Mouse (Mus musculus) thymus, postnatal 4 days (tissue): Measurements from ENCODE around the gene Cacna1e.

ENCODE experiments used
- DNase-seq: peaks from one replicate; pipeline ENCODE4 v3.0.0; 2021

Cacna1e gene

DNA sequence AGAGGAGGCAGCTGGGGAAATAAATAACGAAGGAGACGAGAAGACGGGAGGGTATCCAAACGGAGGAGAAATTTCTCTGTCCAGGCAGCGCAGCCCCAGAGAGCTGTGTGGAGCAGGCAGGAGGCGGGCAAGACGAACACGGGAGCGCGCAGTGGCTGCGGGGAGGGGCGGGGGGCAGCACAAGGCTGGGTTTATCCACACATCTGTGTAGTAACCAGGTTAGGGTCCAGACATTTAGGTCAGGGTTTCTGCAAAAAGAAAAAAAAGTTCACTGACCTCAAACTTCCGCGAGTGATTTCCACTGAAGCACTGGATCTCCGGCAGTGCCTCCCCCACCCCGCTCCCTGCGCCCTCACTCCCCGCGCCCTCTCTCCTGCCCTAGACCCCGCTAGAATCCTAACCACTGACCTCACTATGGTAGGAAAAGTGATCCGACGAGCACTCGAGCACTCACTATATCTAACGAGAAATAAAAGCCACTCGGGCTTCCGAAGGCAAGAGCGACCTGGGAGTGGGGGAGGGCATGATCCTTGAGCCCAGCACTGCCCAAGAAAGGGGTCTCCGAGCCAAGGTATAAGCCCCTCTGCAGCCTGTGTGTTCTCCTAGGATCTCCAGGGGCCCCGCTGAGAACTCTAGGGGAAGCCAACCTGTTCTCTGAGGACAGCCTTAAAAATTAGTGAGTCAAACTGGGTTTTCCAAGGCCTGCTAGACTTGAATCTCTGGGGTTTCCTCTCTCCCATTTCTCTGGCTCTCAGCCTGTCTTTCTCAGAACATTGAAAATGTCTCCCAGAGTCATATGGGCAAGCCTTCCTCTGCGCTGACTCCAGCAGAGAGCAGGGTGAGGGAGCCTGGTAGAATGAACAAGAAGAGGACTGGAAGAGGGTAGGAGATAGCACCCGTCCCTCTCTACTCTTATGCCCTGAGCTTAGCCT, at the start of gene Cacna1e:
Gene Cacna1e (minus strand): TSS at position 227 of the 932 bp plus-strand sequence.
- DNase-seq, result peak; percentile 19

DNA sequence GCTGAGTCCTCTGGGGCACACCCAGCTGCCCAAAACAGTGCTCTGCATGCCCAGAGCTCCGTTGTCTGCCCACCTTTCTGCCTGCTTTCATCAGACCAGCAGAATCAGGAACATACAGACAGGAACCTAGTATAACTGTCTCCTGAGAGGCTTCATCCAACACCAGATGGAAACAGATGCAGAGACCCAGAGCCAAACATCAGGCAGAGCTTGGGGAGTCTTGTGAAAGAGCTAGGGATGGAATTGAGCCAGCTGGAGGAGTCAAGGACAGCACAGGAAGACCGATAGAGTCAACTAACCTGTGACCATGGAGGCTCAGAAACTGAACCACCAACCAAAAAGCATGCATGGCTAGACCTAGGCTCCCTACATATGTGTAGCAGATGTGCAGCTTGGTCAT, 34.1 kb upstream of the Cacna1e start:
- DNase-seq, result no peak

DNA sequence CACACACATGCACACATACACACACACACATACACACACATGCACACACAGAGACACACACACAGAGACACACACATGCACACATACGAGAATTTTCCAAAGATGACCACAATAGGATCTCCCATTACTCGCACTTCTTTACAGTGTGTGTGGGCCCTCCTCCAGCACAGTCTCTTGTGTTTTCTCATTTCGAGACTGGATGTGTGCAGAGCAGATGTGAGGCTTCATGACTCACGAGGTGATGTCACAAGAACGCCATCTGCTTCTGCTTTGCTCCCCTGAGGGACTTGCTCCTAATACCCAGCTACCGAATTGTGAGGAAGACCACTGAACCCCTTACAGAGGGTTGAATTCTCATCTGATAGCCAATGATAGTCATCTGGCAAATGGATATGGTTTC, 33.1 kb upstream of the Cacna1e start:
- no peak for DNase-seq

DNA sequence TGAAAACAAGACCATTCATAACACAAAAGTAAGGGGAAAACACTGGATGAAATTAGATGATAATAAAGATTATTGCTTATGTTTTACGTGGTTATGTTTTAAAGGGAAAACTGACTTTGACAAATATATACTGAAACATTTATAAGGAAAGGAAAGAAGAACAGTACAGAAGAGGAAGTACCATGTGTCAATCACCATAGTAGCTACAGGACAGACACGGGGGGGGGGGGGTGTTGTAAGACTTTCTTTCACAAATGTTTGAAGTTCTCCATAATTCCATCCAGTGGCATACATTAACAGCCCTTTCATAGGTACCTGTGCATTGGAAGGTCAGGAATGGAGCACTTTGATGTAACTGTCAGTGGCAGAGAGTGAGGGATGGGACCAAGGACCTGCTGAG, 25.3 kb upstream of the Cacna1e start:
- no peak for DNase-seq

DNA sequence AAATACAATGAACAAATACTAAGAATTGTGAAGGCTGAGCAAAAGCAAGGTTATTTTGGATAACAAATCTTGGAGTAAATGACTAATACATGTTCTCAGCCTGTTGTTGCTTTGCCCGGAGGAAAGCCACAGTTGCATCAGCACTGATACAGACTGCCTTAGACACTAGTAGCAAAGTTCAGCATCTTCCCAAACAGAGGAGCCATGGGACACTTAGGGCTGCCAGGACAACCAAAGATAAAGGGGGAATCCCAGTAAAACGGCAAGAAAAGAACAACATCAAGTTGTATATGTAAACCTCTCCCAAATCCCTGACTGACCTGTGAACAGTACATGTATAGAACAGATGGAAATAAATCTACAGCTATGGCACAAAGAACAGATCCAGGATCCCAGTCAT, 13.1 kb upstream of the Cacna1e start:
- DNase-seq, result no peak

DNA sequence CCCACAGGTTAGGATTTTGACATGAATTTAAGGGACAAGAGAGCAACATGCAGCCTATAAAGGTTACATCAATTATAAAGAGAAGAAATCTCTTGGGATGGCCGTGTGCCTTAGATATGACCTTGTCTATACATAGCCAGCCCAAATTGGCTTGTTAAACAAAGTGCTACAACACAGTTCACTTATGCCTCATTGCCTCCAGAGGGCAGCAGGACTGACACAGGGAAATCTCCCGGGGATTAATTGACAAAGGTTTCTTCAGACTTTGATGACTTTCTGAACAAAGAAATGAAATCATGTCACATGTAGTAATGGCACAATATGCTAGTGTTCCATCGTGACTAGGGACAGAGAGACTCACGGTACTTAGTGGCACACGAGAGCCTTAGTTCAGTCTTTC, 5.9 kb upstream of the Cacna1e start:
- no peak for DNase-seq

DNA sequence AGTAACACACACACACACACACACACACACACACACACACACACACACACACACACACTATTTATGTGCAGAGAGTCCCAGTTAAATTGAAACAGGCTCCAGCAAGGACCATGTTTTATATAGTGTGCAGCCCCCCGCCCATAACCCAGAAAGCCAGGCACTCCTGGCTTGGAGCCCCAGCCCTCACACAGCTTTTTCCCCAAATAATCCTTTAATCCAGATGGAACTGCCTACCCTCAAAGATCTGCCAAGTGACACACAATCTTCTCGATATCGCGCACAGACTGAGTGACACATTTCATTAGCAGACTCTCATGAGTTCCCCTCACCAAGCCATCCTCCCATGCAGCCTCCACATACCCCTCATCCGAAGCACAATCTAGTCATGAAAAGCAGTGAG, 4.2 kb upstream of the Cacna1e start:
- DNase-seq, result no peak

DNA sequence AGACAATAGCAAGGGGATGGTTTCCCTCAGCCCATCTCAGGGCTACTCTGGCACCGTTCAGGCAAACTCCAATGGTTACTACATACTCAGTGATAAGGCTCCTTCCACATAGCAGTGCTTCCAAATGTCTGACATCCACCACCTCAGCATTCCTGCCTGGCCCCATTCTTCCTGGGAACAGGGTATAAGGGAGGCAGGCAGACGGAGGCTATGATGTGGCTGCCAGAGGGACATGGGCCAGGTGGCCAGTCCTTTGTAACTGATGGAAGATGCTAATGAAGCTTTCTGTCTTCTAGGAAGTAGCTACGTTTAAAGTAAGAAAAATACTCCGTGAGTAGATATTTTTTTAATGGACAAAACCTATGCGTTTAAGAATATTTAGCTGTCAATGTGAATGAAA, 3.7 kb upstream of the Cacna1e start:
- no peak for DNase-seq

DNA sequence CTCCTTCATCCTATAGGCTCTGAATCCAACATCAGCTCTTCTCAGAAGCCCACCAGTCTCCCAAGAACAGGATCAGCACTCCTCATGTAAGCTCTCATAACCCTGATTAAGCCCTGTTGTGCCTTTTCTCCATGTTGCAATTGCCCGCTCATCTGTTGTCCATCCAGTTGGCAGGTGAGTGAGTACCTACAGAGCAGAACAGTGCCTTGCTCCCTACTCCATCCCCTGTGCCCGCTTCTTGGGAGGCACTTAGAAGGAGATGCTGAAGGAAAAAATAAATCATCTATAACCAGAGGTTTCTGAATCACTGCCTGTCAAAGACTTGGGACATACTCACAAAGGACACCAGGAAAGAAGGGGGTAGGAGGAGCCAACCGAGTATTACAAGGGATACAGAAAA, 3.2 kb upstream of the Cacna1e start:
- DNase-seq, result no peak

DNA sequence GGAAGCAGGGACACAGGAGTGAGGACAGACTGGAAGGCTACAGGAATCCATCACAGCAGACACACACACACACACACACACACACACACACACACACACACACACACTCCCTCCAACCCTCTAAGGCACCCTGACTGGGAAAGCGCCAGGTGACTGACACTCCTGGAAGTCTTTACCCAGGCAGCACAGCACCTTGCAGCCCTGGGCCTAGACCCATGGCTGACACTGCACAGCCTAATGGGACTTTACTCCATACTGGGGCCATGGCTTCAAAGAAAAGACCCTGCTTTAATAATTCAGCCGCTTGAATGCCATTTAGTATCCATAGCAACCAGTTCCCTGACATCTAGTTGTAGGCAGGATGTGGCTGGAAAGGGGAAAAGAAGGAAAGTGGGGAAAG, 2.3 kb upstream of the Cacna1e start:
- no peak for DNase-seq

DNA sequence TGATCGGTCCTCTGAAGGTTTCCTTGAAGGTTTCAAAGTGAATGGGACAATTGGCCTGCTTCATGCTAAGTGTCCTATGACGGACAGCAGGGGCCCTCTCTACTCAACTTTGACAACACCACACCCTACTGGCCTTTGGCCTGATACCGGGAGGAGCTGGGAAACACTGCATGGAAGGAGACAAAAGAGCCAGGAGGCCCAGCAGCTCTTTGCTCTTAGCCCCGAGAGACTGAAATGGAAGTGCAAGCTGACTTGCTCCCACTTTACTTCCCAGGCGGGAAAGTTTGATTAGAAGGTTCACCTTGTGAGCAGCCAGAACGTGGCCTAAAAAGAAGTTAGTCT, 877 bp upstream of the Cacna1e start:
- DNase-seq, result no peak

DNA sequence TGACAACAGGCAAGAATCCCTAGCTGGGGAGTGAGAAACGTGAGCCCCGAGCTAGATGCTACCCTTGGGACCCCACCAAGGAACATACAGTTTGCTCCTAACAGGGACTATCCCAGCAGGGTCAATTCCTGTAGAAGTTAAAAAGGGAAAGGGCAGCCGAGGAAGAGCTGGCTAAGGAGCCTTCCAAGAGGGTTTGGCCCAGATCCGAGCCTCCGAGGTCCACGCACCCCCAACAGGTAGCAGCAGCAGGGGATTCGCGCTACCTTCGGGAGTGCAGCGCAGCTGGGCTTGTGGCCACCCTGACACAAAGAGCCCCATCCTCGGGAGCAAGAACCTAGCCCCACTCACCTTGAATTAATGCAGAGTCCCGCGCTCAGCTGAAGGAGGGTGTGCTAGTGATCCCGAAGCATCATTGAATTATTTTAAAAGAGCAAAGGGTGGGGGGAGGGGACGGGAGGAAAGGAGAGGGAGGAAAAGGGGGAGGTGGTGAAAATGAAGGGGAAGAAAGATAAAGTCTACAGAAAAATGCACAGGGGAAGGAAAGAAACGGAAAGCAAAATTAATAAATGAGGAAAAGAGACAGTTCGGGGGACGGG, 607 bp downstream of the Cacna1e start:
- no peak for DNase-seq

DNA sequence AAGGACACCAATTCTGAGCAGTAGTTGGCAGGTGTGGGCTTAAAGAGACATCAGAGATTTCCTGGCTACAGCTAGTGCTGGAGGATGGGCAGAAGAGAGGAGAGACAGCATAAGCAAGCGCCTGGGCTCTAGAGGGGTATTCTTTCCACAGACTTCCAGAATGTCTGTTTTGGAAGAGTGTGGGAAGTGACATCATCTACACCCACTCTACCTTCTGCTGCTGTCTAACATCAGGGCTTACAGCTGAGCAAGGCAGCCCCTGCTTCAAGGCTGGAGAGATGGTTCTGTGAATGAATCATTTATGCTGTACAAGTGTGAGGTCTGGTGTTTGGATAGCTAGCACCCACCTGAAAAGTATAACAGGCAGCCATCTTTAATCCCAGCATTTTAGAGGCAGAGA, 18.3 kb downstream of the Cacna1e start:
- DNase-seq, result no peak

DNA sequence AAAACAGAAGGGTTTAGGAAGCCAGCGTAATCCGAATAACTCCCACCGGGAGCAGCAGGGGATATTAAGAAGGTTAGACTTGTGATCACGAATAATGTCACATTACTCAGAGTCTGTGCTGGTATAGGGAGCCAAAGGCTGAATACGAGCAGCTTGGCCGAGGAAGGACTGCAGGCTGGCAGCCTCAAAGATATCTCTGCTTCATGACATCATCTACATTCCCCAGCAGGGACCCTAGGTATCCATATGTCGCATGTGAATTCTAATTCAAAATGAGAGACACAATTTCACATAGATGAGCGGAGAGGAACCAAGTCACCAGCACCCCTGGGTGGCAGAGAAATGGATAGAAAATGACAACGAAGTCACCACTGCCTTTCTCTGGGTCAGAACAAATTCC, 22.9 kb downstream of the Cacna1e start:
- no peak for DNase-seq

DNA sequence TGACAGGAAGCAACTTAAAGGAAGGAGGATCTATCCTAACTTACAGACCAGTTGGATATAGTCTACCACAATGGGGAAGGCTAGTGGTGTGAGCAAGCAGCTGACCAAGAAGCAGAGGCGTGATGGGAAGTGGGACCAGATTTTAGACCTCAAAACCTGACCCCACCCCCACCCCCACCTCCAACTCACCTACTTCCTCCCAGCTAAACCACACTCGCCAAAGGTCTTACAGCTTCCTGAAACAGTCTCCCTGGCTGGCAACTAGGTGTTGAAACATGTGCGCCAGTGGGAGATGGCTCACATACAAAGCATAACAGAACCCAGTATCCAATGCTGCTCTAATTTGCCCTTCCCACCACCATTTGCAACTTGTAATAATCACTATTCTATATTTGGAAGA, 29.7 kb downstream of the Cacna1e start:
- no peak for DNase-seq

DNA sequence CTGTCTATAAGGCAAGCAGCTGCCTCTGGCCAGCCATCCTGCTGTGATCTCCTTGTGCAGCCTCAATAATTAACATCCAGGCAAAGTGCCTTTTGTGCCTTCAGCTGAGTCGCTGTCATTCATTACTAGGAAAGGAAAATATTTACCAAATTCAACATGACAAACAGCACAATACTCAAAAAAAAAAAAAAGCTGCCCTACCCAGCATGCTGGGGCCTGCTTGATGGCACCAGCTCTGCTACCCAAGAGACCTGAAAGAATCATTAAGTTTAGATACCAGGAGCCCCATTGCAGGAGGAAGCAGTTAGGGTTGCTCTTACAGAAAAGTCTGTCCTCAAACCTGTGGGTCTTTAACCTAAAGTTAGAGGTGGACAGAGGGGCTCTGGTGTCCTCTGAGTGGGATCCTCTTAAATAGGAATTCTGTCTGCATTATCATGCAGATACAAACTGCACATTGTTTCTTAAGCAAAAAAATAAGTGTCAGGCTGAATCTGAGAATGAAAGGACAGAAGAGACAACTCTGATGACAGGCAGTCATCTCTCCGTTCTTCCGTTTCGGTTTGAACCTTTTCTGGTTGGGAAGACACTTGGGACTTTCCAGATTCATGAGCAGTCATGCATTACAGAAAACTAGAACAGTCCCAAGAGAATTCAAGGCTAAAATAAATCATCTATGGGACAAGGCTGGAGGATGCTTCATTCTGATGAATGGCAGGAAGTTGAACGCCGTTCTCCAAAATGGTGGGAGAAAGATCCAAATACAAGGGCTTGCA, 33.6 kb downstream of the Cacna1e start:
- DNase-seq, result no peak

DNA sequence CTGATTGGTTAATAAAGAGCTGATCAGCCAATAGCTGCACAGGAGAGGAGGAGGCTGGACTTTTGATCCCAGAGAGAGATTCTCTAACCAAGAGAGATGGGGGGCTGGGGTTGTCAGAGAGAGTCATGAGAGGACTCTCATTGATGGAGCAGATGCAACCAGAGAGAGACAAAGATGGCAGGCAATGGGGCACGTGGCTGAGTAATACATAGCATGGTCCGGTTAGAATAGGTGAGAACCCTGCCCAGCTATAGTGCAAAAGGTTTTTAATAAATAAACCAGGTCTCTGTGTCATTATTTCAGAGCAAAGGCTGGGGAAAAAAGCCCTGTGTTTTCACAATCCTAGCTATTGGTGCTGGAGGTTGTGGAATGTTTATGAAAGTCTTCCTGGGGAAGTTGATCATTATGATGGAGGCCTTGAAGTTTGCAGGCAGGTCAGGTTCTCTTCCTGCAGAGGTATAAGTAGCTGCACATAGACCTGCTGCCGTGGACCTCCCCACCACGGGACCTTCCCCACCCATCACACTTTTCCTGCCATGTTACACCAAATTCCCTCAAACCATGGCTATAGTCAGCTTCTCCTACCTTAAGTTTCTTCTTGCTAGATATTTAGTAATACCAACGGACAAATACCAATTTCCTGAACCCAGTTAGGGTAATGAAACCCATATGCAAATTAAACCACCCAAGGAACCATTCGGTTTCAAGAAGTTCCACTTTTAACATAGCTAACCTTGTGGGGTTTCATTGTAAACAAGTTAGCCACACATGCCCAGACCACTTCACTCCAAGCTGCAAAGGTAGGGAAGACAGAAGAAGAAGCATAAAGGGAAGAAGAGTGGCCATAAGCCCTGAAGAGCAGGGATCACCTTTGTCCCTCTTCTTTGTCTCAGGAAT, 35.4 kb downstream of the Cacna1e start:
- no peak for DNase-seq

DNA sequence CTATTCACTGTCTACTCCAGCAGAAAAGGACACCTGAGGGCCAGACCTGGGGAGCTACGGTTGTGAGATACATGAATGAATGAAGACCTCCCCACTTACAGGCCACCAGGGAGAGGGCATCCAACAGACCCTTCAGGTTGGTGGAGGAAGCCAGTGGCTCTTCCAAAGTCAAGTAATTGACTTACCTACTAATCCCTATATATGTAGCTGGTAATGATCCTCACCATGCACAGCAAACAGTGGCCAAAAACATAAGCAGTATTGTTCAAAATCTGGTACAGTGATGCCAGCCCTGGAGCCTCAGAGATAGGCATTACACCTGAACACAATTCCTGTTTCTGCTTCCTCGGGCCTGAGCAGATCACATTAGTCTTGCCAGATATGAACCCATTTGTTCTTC, 37.4 kb downstream of the Cacna1e start:
- DNase-seq, result no peak

DNA sequence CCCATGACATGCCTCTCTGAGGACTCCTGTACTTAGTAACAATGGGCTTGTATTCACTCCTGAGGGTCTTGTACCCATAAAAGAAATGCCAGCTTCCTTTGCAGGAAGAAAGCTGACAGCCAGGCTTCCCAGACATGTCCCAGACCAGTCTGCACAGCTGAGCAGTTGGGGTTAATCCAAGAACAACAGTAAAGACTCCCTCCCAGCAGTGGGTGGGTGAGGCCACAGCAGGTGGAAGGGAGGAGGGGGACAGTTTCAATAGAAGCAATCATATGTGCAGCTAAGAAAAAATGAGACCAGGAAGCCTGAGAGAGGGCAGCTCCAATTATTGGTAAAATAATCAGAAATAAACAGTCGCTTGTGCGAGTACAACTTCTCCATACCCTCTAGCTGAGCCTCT, 40.9 kb downstream of the Cacna1e start:
- no peak for DNase-seq

DNA sequence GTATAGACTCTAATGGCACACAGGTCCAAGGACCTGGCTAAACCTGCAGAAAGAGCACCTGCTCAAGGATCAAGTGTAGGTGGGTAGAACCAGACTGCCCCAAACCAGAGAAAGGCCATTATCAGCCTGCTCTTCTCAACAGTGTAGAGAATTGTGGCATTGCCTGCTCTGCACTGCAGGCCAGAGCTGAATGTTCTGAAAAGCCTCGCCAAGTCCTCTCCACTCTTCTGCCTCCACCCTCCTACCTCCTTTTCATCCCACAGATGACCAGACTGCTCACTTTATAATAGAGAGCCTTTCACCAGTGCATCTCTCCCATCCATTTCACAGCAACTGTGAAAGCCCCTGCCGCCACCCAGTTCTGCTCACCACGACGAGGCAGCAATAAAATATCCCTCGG, 42.0 kb downstream of the Cacna1e start:
- DNase-seq, result no peak

DNA sequence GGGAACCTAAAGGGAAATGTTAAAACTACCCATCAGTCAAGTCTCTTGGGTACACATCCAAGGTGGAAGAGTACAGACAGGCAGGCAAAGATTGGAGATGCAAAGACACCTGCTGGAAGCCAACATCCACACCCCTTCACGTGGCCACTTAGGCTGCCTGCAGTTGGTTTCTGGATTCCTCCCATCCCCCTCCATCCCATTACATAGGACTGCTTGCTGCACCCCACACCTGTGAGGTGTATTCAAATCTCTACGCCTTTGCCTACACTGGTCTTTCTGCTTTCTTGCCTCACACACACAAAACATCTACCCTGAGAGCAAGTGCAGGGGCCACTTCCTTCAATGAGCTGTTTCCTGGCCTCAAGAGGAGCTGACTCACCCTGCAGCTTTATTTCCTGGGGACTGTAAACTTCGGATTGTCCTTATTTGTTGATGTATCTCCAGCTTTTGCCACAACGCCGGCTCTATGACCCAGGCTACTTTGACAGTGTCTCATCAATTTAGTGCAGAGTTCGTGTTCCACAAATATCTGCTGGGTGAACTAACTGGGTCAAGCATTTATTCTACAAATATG, 43.2 kb downstream of the Cacna1e start:
- no peak for DNase-seq

DNA sequence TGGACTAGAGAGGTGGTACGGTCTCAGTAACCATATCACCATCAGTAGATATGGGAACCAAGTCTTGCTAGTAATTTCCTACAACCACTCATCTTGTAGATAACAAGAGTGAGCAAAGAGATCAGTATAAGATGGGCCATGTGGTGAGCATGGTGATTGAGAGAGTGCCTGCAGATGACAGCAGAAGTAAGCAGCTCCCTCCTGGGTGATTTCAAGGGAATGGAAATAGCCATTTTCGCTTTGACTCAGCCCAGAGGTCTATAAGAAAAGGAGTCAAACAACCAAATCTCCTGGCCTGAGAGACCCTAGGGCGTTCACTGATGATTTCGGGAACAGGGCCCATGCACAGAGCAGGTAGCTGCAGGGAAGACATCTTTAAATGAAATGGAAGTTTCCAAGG, 45.0 kb downstream of the Cacna1e start:
- DNase-seq, result no peak

DNA sequence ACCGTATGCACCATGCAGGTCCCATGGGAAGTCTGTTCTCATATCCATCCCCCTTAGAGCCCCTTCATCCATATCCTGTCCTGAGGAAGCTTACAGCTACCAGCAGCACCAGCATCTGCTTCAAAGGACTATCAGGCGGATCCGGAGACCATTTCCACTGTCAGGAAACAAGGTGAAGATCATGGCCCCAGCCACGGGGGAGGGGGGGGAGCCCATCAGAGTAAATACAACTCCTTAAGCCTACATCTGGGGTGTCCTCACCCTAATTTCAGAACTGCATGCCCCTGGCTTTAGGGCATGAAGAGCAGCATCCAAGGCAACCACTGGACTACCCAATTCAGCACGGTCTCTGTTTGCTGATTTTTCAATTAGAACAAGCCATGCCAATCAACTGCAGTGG, 47.8 kb downstream of the Cacna1e start:
- no peak for DNase-seq
